Mouse (Mus musculus) forebrain, embryonic 10.5 days (tissue): Measurements from ENCODE around the gene Stx11. TPM values are rescaled to one million over a fixed set of nuclear protein-coding genes. Genes with fewer than 3 reads are reported as not detected.

Experiments
- DNase-seq: peaks from one replicate; pipeline ENCODE4 v3.0.0-alpha.2; 2017; ENCODE audit warnings: low spot score; ENCODE audit errors: extremely low spot score
- H3K27ac ChIP-seq: fragments of 300-500 bp; sonication (generic); 2 replicates; pipeline ENCODE4 v1.5.1; 2016; ENCODE audit warnings: mild to moderate bottlenecking
- H3K27me3 ChIP-seq: fragments of 300-500 bp; sonication (generic); 2 replicates; pipeline ENCODE4 v1.6.1; 2016; ENCODE audit warnings: mild to moderate bottlenecking; ENCODE audit not compliant: poor library complexity, severe bottlenecking
- H3K36me3 ChIP-seq: fragments of 300-500 bp; sonication (generic); replicated peaks from 2 replicates; pipeline ENCODE4 v1.6.1; 2016; ENCODE audit warnings: mild to moderate bottlenecking, moderate library complexity
- H3K4me1 ChIP-seq: fragments of 300-500 bp; sonication (generic); 2 replicates; pipeline ENCODE4 v1.6.1; 2016
- H3K4me3 ChIP-seq: fragments of 300-500 bp; sonication (generic); 2 replicates; pipeline ENCODE4 v1.5.1; 2016; ENCODE audit warnings: mild to moderate bottlenecking, moderate library complexity
- H3K9me3 ChIP-seq: fragments of 300-500 bp; sonication (generic); 2 replicates; pipeline ENCODE4 v1.6.1; 2016; ENCODE audit warnings: mild to moderate bottlenecking, moderate library complexity
- WGBS: fragments of 180-500 bp; shearing (Covaris S2); methylation state at CpG from one replicate; pipeline ENCODE4 v1.1.7; 2016; 5-methylcytosine and 5-hydroxymethylcytosine counted together
- polyA plus RNA-seq: library from polyadenylated mRNA; unstranded; fragments of >200 nt; fragmentation: Nextera tagmentation; extraction: Ambion mirVana; gene quantifications from 2 replicates; pipeline ENCODE4 v1.2.1, GENCODE M21; 2016

Gene Stx11
- polyA plus RNA-seq, 1 experiment from 2014 or later = 1.8 TPM

DNA sequence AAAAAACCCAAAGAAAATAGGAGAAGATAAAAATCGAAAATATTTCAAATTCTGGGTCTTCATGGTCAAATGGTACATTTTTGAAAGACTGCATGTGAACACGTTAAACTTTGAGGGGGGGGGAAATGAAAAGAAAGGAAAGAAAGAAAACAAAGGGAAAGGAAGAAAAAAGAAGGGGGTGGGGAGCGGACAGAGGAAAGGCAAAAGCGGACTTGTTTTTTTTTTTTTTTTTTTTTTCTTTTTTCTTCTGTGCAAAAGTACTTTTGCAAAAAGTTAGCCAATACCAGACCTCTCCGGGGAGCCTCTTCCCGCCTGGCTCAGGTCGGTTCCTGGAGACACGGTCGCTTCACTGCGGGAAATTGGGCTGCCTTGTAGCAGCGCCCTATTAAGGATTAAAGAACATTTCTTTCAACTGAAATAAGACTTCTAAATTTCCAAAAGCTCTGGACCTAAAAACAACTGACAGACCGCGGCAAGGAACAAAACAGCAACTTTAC, 42.0 kb downstream of the Stx11 start:
- Histone ChIP-seq H3K36me3 (no peaks in the 10 kb centered on the region), H3K27ac (peak overlapping the region; percentile 94), H3K4me1 (peaks cover 21% of the 10 kb centered on the region), H3K27me3 (no peaks in the 10 kb centered on the region), H3K4me3 (peak overlapping the region; percentile 68), H3K9me3 (no peaks in the 10 kb centered on the region; the same call in 1 of the 2 replicates)
- 3% methylated on average over 13 of the region's 13 CpGs for WGBS
- no peak for DNase-seq

DNA sequence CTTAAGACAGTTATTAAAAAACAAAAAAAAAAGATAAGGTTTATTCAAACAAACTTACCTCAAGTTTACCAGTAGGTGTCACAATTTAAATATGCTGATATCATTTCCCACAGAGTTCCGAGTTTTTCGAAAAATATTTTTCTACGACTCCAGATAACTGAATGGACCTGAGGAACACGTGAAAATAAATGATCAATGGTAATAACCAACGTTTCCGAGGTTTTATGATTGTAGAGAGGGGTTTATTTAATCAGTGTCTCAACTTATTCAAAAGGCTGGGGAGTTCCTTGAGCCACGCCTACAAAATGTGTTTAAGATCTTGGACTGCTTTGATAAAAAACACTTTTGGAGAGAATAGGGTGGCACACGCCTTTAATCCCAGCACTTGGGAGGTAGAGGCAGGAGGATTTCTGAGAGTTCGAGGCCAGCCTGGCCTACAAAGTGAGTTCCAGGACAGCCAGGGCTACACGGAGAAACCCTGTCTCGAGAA, 42.5 kb downstream of the Stx11 start:
- H3K27me3 ChIP-seq = no peaks in the 10 kb centered on the region
- no peaks in the 10 kb centered on the region; the same call in 1 of the 2 replicates for H3K9me3 ChIP-seq
- DNase-seq = no peak
- peak overlapping the region; percentile 68 for H3K4me3 ChIP-seq
- WGBS = 55% methylated on average over 11 of the region's 11 CpGs
- H3K27ac ChIP-seq = no peak overlapping the region
- H3K4me1 ChIP-seq = peaks cover 21% of the 10 kb centered on the region
- no peaks in the 10 kb centered on the region for H3K36me3 ChIP-seq

DNA sequence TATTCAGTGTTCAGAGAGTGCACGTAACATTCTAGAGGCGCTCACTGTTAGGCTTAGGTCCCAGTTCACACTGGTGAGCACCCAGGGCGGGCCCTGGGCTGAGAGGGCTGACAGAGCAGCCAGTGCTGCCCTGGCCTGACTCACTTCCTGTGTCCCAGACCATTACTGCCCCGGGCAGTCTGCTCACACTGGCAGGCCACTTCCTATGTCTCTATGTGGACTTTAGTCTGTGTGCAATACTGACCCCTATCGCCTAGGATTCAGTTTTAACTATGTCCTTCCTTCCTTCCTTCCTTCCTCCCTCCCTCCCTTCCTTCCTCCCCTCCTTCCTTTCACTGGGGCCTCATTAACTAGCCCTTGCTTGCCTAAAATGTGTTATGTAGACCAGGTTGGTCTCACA, 44.8 kb downstream of the Stx11 start:
- WGBS = 47% methylated on average over 5 of the region's 5 CpGs
- Histone ChIP-seq H3K36me3 (no peaks in the 10 kb centered on the region), H3K27ac (peak overlapping the region; percentile 65; the same call in 1 of the 2 replicates), H3K27me3 (no peaks in the 10 kb centered on the region), H3K9me3 (no peaks in the 10 kb centered on the region), H3K4me3 (no peak overlapping the region), H3K4me1 (peaks cover 25% of the 10 kb centered on the region)
- DNase-seq = no peak

DNA sequence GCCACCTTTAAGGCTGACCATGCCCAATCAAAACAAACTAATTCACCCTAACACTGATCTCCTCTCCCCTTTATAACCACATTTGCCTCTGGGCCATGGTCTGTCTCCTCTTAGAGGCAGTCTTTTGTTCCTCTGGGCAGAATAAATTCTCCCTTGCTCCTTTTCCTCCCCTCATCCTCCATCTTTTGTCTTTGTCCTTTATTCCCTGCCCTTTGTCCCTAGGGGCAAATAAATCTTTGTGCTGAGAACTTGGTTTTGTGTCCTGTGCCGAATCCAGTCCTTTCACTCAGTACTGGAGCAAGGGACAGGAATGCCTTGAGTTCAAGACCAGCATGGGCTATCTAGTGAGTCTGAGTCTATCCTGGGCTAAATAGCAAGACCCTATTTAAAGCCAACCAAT, 46.5 kb downstream of the Stx11 start:
- Histone ChIP-seq H3K27ac (no peak overlapping the region), H3K27me3 (no peaks in the 10 kb centered on the region), H3K36me3 (no peaks in the 10 kb centered on the region), H3K9me3 (no peaks in the 10 kb centered on the region), H3K4me1 (peaks cover 15% of the 10 kb centered on the region), H3K4me3 (no peak overlapping the region)
- DNase-seq = no peak
- 58% methylated on average over 1 of the region's 1 CpGs for WGBS

DNA sequence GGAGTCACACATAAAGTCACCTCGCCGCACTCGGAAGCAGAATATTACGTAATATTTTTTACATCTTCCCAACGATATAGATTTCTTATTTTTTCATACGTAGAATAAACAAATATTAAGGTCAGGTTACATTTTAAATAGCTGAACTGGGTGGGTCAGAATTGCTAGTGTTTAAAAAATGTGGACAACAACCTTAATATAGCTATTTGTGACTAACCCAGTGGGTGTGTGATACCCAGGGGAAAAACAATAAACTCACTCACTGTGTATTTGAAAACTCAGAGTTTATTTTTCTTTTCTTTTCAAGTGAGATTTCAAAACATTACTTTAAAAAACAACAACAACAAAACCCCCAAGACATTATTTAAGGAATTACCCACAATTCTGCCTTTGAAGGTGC, 47.7 kb downstream of the Stx11 start:
- Histone ChIP-seq H3K27me3 (no peaks in the 10 kb centered on the region), H3K9me3 (no peaks in the 10 kb centered on the region), H3K36me3 (no peaks in the 10 kb centered on the region), H3K4me1 (peaks cover 24% of the 10 kb centered on the region), H3K4me3 (no peak overlapping the region), H3K27ac (no peak overlapping the region)
- WGBS = 95% methylated on average over 6 of the region's 6 CpGs
- no peak for DNase-seq

DNA sequence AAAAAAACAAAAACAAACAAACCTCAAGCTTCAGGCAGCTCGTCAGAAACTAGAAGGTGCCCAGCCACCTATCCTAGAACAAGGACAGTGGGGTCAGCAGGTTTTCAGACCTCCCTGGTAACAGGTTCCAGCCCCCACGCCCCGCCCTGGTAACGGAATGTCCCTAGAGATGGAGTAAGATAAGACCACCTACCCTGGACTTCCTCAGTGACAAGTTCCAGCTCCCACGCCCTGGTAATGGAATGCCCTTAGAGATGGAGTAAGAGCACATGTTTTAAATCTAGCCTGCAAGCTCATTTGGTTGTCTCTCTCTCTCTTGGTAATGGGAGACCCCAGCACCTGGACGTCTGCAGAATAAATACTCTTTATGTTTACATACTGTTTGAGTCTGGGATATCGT, 48.3 kb downstream of the Stx11 start:
- Histone ChIP-seq H3K27me3 (no peaks in the 10 kb centered on the region), H3K4me1 (peaks cover 24% of the 10 kb centered on the region), H3K9me3 (no peaks in the 10 kb centered on the region), H3K27ac (no peak overlapping the region), H3K4me3 (no peak overlapping the region), H3K36me3 (no peaks in the 10 kb centered on the region)
- WGBS = 75% methylated on average over 7 of the region's 7 CpGs
- no peak for DNase-seq

DNA sequence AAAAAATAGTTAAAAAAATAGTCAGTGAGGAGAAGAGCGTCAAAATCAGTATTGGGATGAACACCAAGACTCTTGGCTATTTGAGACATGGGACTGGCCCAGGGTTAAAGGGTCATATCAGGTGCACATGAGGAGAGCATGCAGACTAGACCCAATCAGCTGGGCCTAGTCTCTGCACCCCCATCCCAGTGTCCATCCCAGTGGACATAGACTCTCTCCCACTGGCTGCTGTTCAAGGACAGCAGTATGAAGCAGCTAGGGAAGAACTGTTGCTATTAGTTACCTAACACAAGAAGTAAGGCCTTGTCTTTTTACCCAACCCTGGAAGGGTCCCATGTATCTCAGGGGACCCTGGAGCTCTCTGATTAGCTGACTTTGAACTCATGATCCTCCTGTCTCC, 49.9 kb downstream of the Stx11 start:
- H3K27me3 ChIP-seq = no peaks in the 10 kb centered on the region
- H3K9me3 ChIP-seq = no peaks in the 10 kb centered on the region
- H3K27ac ChIP-seq = peak overlapping the region; percentile 8; the same call in 1 of the 2 replicates
- H3K4me3 ChIP-seq = no peak overlapping the region
- DNase-seq = no peak
- no peaks in the 10 kb centered on the region for H3K36me3 ChIP-seq
- H3K4me1 ChIP-seq = peaks cover 29% of the 10 kb centered on the region
- WGBS = 89% methylated on average over 1 of the region's 1 CpGs

DNA sequence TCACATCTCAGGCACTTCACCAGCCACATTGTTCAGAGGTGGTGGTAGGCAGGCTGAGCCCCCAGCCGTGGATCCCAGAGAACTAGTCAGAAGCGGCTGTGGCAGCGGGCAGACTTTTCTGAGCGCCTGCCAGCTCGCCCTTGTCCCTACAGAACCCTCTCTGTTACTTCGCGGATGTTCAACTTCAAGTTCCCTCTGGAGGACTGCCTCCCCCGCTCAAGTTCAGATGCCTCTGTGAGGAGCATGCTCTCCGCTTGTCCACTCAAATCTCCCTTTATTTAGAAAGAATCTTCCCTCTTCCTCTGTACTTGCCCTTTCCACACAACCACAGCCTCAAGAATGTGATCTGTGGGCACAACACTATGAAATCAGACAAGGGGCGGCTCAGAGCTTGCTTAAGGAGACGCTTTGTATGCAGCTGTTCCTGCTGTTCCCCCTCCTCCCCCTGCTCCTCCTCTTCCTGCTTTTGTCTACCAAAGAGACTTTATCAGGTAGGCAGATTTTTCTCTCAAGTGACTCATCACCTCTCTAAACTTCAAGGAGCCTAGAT, 52.0 kb downstream of the Stx11 start:
- H3K27ac ChIP-seq = peak overlapping the region; percentile 40
- no peak for DNase-seq
- H3K9me3 ChIP-seq = no peaks in the 10 kb centered on the region
- H3K36me3 ChIP-seq = no peaks in the 10 kb centered on the region
- no peaks in the 10 kb centered on the region for H3K27me3 ChIP-seq
- 79% methylated on average over 11 of the region's 11 CpGs for WGBS
- peaks cover 21% of the 10 kb centered on the region for H3K4me1 ChIP-seq
- no peak overlapping the region for H3K4me3 ChIP-seq

DNA sequence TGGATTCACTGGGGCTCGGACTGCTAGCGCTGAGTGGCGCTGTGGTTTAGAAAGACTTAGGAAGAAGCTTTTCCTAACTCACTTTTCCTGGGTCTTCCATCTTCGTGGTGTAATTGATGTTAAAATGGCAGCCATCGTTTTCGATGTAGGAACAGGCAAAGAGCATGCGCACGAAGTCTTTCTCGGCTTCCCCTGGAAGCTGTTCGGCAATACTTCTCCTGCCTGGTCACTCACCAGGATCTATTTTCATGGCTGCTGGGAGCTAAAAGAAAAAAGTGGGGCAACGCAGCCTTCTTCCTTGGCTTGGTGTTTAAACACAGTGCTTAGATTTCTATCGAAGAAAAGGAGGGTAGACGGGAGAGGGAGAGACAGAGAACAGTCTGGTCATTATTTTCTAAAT, 52.6 kb downstream of the Stx11 start:
- DNase-seq = no peak
- no peak overlapping the region for H3K4me3 ChIP-seq
- peaks cover 21% of the 10 kb centered on the region for H3K4me1 ChIP-seq
- H3K27ac ChIP-seq = 0 out of 2 replicates have a peak overlapping the region, but pooled peaks have one; percentile 40
- no peaks in the 10 kb centered on the region for H3K9me3 ChIP-seq
- H3K36me3 ChIP-seq = no peaks in the 10 kb centered on the region
- H3K27me3 ChIP-seq = no peaks in the 10 kb centered on the region
- 93% methylated on average over 13 of the region's 13 CpGs for WGBS

DNA sequence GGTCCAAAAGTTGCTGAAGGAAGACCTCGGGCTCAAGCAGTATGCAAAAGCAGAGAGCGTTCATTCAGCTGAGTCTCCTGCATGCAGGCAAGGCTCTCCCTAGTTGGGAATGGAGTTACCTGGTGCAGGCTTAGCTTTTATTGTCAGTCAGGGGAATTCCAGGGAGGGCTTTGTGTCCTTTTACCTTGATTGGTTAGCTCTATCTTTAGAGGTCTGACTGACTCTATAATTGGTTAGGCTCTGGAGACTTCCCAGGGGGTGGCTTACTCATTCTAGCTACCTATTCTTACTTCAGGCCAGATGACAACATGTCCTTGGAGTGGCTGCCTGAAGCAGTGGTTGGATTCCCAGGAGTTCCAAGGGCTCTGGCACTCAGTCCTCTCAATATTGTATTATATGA, 54.2 kb downstream of the Stx11 start:
- WGBS = 89% methylated on average over 2 of the region's 2 CpGs
- H3K36me3 ChIP-seq = no peaks in the 10 kb centered on the region
- H3K27ac ChIP-seq = no peak overlapping the region
- DNase-seq = no peak
- H3K4me3 ChIP-seq = no peak overlapping the region
- no peaks in the 10 kb centered on the region for H3K27me3 ChIP-seq
- no peaks in the 10 kb centered on the region for H3K9me3 ChIP-seq
- H3K4me1 ChIP-seq = peaks cover 18% of the 10 kb centered on the region

DNA sequence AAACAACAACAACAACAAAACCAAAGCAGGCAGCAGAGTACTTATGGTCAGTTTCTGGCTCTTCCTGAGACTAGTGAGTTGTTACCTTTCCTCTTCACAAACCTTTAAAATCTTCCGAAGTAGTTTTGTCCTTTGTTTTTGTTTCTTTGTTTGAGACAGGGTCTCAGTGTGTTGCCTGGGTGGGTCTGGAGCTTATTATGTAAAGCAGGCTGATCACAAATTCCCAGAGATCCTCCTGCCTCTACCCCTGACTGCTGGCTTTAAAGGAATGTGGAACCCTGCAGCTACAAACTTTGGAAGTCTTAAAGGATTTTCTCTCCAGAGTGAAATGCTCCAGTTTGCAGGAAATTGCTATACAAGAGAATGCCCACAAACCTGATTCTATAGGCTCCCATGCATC, 54.9 kb downstream of the Stx11 start:
- Histone ChIP-seq H3K36me3 (no peaks in the 10 kb centered on the region), H3K9me3 (no peaks in the 10 kb centered on the region), H3K4me3 (no peak overlapping the region), H3K27me3 (no peaks in the 10 kb centered on the region), H3K27ac (no peak overlapping the region), H3K4me1 (peaks cover 18% of the 10 kb centered on the region)
- 35% methylated on average over 1 of the region's 1 CpGs for WGBS
- DNase-seq = no peak

DNA sequence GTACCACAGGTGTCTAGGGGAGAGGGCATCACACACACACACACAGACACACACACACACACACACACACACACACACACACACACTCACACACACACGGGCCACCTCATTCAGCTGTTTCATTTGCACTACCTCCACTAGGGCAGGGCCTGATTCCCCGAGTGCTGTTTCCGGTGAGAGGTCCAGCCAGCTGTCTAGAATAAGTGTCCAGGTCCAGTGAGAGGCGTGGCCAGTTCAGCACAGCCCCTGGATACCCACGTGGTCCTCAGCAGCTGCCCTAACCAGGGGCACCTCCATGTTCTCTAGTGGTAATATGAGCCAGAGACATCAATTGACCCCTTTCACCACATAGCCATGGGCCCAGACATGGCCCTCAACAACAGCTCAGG, 60.0 kb downstream of the Stx11 start:
- no peaks in the 10 kb centered on the region for H3K9me3 ChIP-seq
- H3K4me1 ChIP-seq = no peaks in the 10 kb centered on the region
- H3K27ac ChIP-seq = peak overlapping the region; percentile 41; the same call in 1 of the 2 replicates
- no peaks in the 10 kb centered on the region for H3K36me3 ChIP-seq
- H3K4me3 ChIP-seq = no peak overlapping the region
- WGBS = 72% methylated on average over 5 of the region's 5 CpGs
- H3K27me3 ChIP-seq = no peaks in the 10 kb centered on the region
- DNase-seq = no peak

DNA sequence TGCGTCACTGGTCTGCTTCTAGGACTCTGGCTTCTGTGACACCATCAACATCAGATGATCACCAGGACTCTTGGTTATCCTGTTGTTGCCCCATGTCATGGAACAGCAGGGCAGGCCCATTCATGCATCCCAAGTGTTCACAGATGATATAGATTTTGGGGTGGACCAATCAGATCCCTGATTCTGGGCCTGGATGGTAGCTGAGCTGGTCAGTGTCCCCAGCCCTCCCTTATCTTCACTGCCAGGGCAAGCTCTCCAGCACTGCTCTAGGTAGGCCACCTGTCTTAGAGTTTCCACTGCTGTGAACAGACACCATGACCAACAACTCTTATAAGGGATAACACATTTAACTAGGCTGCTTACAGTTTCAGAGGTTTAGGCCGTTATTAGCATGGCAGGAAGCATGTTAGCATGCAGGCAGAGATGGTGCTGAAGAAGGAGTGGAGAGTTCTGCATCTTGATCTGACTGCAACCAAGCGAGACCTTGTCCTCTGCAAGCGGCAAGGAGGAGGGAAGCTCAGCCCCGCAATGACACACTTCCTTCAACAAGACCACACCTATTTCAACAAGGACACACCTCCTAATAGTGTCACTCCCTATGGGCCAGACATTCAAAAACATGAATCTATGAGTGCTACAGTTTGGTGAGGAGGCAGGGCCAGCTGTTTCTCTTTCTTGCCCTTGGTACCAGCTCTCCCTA, 60.5 kb downstream of the Stx11 start:
- no peaks in the 10 kb centered on the region for H3K4me1 ChIP-seq
- H3K9me3 ChIP-seq = no peaks in the 10 kb centered on the region
- WGBS = 90% methylated on average over 5 of the region's 5 CpGs
- DNase-seq = no peak
- H3K27ac ChIP-seq = no peak overlapping the region
- no peak overlapping the region for H3K4me3 ChIP-seq
- no peaks in the 10 kb centered on the region for H3K27me3 ChIP-seq
- H3K36me3 ChIP-seq = no peaks in the 10 kb centered on the region
